Mouse (Mus musculus) forebrain, embryonic 10.5 days (tissue): Measurements from ENCODE around the gene Exoc2. TPM values are rescaled to one million over a fixed set of nuclear protein-coding genes. Genes with fewer than 3 reads are reported as not detected.
A peak's percentile ranks its signal among the peaks of the same experiment; 100 is the strongest.

Experiments used
- DNase-seq: peaks from one replicate; pipeline ENCODE4 v3.0.0-alpha.2; 2017; ENCODE audit warnings: low spot score; ENCODE audit errors: extremely low spot score
- H3K27ac ChIP-seq: fragments of 300-500 bp; sonication (generic); 2 replicates; pipeline ENCODE4 v1.5.1; 2016; ENCODE audit warnings: mild to moderate bottlenecking
- H3K27me3 ChIP-seq: fragments of 300-500 bp; sonication (generic); 2 replicates; pipeline ENCODE4 v1.6.1; 2016; ENCODE audit warnings: mild to moderate bottlenecking; ENCODE audit not compliant: poor library complexity, severe bottlenecking
- H3K36me3 ChIP-seq: fragments of 300-500 bp; sonication (generic); replicated peaks from 2 replicates; pipeline ENCODE4 v1.6.1; 2016; ENCODE audit warnings: mild to moderate bottlenecking, moderate library complexity
- H3K4me1 ChIP-seq: fragments of 300-500 bp; sonication (generic); 2 replicates; pipeline ENCODE4 v1.6.1; 2016
- H3K4me3 ChIP-seq: fragments of 300-500 bp; sonication (generic); 2 replicates; pipeline ENCODE4 v1.5.1; 2016; ENCODE audit warnings: mild to moderate bottlenecking, moderate library complexity
- H3K9me3 ChIP-seq: fragments of 300-500 bp; sonication (generic); 2 replicates; pipeline ENCODE4 v1.6.1; 2016; ENCODE audit warnings: mild to moderate bottlenecking, moderate library complexity
- WGBS: fragments of 180-500 bp; shearing (Covaris S2); methylation state at CpG from one replicate; pipeline ENCODE4 v1.1.7; 2016; 5-methylcytosine and 5-hydroxymethylcytosine counted together
- polyA plus RNA-seq: library from polyadenylated mRNA; unstranded; fragments of >200 nt; fragmentation: Nextera tagmentation; extraction: Ambion mirVana; gene quantifications from 2 replicates; pipeline ENCODE4 v1.2.1, GENCODE M21; 2016

The Exoc2 gene
- polyA plus RNA-seq, 1 experiment from 2014 or later, result 33.8 TPM

- WGBS, result 89% methylated on average over 10 of the region's 10 CpGs
- no peaks in the 10 kb centered on the region for H3K9me3 ChIP-seq
- H3K4me3 ChIP-seq, result no peak overlapping the region
- H3K36me3 ChIP-seq, result no peaks in the 10 kb centered on the region
- no peak overlapping the region for H3K27ac ChIP-seq
- no peak for DNase-seq
- H3K4me1 ChIP-seq, result peaks cover 14% of the 10 kb centered on the region
- H3K27me3 ChIP-seq, result peaks cover 41% of the 10 kb centered on the region
Observed at GRCm38 (mm10) chr13:30989710-30990109, 15.8 kb upstream of the Exoc2 start.

GRCm38 (mm10) chr13:30987686-30988085 lies 13.8 kb upstream of the Exoc2 start:
- no peak overlapping the region for H3K27ac ChIP-seq
- no peak for DNase-seq
- H3K4me1 ChIP-seq, result peaks cover 14% of the 10 kb centered on the region
- peaks cover 54% of the 10 kb centered on the region for H3K27me3 ChIP-seq
- H3K9me3 ChIP-seq, result no peaks in the 10 kb centered on the region
- H3K4me3 ChIP-seq, result no peak overlapping the region
- H3K36me3 ChIP-seq, result no peaks in the 10 kb centered on the region
- WGBS, result 88% methylated on average over 2 of the region's 2 CpGs

GRCm38 (mm10) chr13:30986934-30987455 lies 13.1 kb upstream of the Exoc2 start:
- no peaks in the 10 kb centered on the region for H3K9me3 ChIP-seq
- no peaks in the 10 kb centered on the region for H3K36me3 ChIP-seq
- no peak overlapping the region for H3K27ac ChIP-seq
- H3K4me1 ChIP-seq, result peaks cover 14% of the 10 kb centered on the region
- DNase-seq, result no peak
- H3K27me3 ChIP-seq, result peaks cover 54% of the 10 kb centered on the region
- 80% methylated on average over 10 of the region's 10 CpGs for WGBS
- H3K4me3 ChIP-seq, result no peak overlapping the region

- no peaks in the 10 kb centered on the region for H3K36me3 ChIP-seq
- H3K27ac ChIP-seq, result peak overlapping the region; percentile 53
- no peaks in the 10 kb centered on the region for H3K9me3 ChIP-seq
- WGBS, result 22% methylated on average over 27 of the region's 27 CpGs
- H3K4me1 ChIP-seq, result peaks cover 14% of the 10 kb centered on the region
- peak; percentile 48 for DNase-seq
- H3K27me3 ChIP-seq, result peaks cover 54% of the 10 kb centered on the region
- peak overlapping the region; percentile 48 for H3K4me3 ChIP-seq
Observed at GRCm38 (mm10) chr13:30985598-30986466, 11.9 kb upstream of the Exoc2 start.

DNA sequence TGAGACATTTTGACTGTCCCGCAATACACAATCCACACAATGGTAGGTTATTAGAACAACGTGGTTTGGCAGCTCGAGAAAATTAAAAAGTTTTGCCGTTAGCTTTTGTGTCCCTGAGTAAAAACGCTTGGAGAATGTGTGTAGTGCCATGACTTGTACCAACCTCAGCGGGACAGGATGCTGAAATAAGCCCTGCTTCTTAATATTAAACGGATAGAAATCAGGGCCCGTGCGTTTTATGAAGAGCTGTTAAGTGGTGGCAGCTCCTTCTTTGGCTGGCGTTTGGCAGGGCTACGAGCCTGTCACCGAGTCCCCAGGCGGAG lies 11.3 kb upstream of the Exoc2 start:
- H3K9me3 ChIP-seq, result no peaks in the 10 kb centered on the region
- peaks cover 14% of the 10 kb centered on the region for H3K4me1 ChIP-seq
- no peaks in the 10 kb centered on the region for H3K36me3 ChIP-seq
- peak overlapping the region; percentile 53 for H3K27ac ChIP-seq
- peak overlapping the region; percentile 48 for H3K4me3 ChIP-seq
- DNase-seq, result no peak
- 29% methylated on average over 13 of the region's 13 CpGs for WGBS
- peaks cover 54% of the 10 kb centered on the region for H3K27me3 ChIP-seq

- Histone ChIP-seq H3K27me3 (peaks cover 33% of the 10 kb centered on the region), H3K4me3 (no peak overlapping the region), H3K9me3 (no peaks in the 10 kb centered on the region), H3K36me3 (no peaks in the 10 kb centered on the region), H3K27ac (no peak overlapping the region), H3K4me1 (peaks cover 14% of the 10 kb centered on the region)
- 71% methylated on average over 1 of the region's 1 CpGs for WGBS
- DNase-seq, result no peak
Observed at GRCm38 (mm10) chr13:30981666-30982065, 7.8 kb upstream of the Exoc2 start.

GRCm38 (mm10) chr13:30978224-30978623 lies 4.3 kb upstream of the Exoc2 start:
- Histone ChIP-seq H3K27ac (no peak overlapping the region), H3K4me1 (peaks cover 6% of the 10 kb centered on the region), H3K4me3 (no peak overlapping the region), H3K9me3 (no peaks in the 10 kb centered on the region), H3K36me3 (no peaks in the 10 kb centered on the region), H3K27me3 (peaks cover 4% of the 10 kb centered on the region; the same call in 1 of the 2 replicates)
- WGBS, result 68% methylated on average over 4 of the region's 4 CpGs
- no peak for DNase-seq

DNA sequence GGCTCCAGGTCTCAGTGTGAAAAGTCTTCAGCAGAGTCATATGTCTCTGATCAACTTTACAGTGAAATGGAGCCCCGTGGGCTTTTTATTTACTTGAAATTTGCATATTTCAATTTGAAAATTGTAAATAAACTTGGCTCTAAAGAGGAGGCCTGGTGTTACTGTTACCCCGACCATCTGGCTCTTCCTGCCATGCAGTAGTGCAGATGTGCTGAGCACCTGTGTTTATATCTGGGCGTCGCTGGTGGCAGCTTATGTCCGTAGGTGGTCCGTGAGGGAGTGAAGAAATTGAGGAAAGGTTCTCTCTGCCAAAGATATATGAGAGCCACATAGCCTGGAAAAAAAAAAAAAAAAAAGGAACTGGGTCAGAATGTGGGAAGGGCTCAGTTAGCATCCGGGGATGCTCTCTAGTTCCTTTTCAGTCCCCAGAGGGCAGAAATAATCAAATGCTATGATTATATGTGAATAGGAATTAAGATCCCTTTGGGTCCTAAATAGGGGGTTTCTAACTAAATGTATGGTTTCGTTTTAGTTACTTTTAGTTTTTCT lies 2.7 kb upstream of the Exoc2 start:
- peaks cover 12% of the 10 kb centered on the region for H3K4me1 ChIP-seq
- 70% methylated on average over 8 of the region's 8 CpGs for WGBS
- no peak for DNase-seq
- H3K27ac ChIP-seq, result no peak overlapping the region
- H3K27me3 ChIP-seq, result no peaks in the 10 kb centered on the region
- H3K4me3 ChIP-seq, result no peak overlapping the region
- no peaks in the 10 kb centered on the region for H3K36me3 ChIP-seq
- H3K9me3 ChIP-seq, result no peaks in the 10 kb centered on the region

GRCm38 (mm10) chr13:30974247-30974630 lies 346 bp upstream of the Exoc2 start:
- no peaks in the 10 kb centered on the region for H3K27me3 ChIP-seq
- H3K27ac ChIP-seq, result peak overlapping the region; percentile 94
- H3K4me1 ChIP-seq, result peaks cover 12% of the 10 kb centered on the region
- no peaks in the 10 kb centered on the region for H3K36me3 ChIP-seq
- peak overlapping the region; percentile 89 for H3K4me3 ChIP-seq
- WGBS, result 22% methylated on average over 5 of the region's 5 CpGs
- no peak for DNase-seq
- H3K9me3 ChIP-seq, result no peaks in the 10 kb centered on the region

GRCm38 (mm10) chr13:30972102-30972501 lies 1.8 kb downstream of the Exoc2 start:
- WGBS, result 93% methylated on average over 2 of the region's 2 CpGs
- Histone ChIP-seq H3K4me3 (no peak overlapping the region), H3K36me3 (no peaks in the 10 kb centered on the region), H3K27ac (no peak overlapping the region), H3K27me3 (no peaks in the 10 kb centered on the region), H3K4me1 (peaks cover 18% of the 10 kb centered on the region), H3K9me3 (no peaks in the 10 kb centered on the region)
- DNase-seq, result no peak

GRCm38 (mm10) chr13:30971047-30971446 lies 2.8 kb downstream of the Exoc2 start:
- no peaks in the 10 kb centered on the region for H3K9me3 ChIP-seq
- peaks cover 28% of the 10 kb centered on the region for H3K4me1 ChIP-seq
- WGBS, result 92% methylated on average over 3 of the region's 3 CpGs
- no peaks in the 10 kb centered on the region for H3K27me3 ChIP-seq
- no peak for DNase-seq
- no peaks in the 10 kb centered on the region for H3K36me3 ChIP-seq
- H3K27ac ChIP-seq, result no peak overlapping the region
- H3K4me3 ChIP-seq, result no peak overlapping the region

DNA sequence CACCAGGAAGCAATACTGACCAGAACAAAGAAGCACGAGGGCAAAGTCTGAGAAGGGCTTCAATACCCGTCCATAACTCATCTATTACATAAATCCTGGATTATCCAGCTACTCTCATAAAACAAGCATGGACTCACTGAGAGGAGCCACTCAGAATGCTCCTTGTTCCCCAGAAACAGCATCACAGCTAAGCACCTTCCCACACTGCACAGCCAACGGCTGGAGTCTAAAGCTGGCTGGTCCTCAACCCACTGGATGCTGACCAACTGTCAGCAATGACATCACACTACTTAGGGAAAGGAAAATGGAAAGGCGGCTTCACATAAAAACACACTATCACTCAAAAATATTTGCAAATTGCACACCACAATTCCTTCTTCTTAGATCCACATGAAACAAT lies 5.6 kb downstream of the Exoc2 start:
- H3K27me3 ChIP-seq, result no peaks in the 10 kb centered on the region
- peaks cover 31% of the 10 kb centered on the region for H3K4me1 ChIP-seq
- H3K4me3 ChIP-seq, result no peak overlapping the region
- no peak for DNase-seq
- 83% methylated on average over 4 of the region's 4 CpGs for WGBS
- H3K36me3 ChIP-seq, result no peaks in the 10 kb centered on the region
- H3K27ac ChIP-seq, result no peak overlapping the region
- H3K9me3 ChIP-seq, result no peaks in the 10 kb centered on the region

- no peaks in the 10 kb centered on the region for H3K9me3 ChIP-seq
- H3K4me3 ChIP-seq, result peak overlapping the region; percentile 15; the same call in 1 of the 2 replicates
- 18% methylated on average over 10 of the region's 10 CpGs for WGBS
- H3K4me1 ChIP-seq, result peaks cover 25% of the 10 kb centered on the region
- no peaks in the 10 kb centered on the region for H3K36me3 ChIP-seq
- peak overlapping the region; percentile 40; the same call in 1 of the 2 replicates for H3K27ac ChIP-seq
- no peaks in the 10 kb centered on the region for H3K27me3 ChIP-seq
- peak; percentile 33 for DNase-seq
Observed at GRCm38 (mm10) chr13:30966507-30966911, 7.4 kb downstream of the Exoc2 start.
